Mouse (Mus musculus): Measurements from ENCODE around the gene Per1. TPM values are rescaled to one million over a fixed set of nuclear protein-coding genes. Genes with fewer than 3 reads are reported as not detected.
A peak's percentile ranks its signal among the peaks of the same experiment; 100 is the strongest.

Gene Per1
- polyA plus RNA-seq, 1 experiment from 2014 or later, result 10.5 TPM

DNA sequence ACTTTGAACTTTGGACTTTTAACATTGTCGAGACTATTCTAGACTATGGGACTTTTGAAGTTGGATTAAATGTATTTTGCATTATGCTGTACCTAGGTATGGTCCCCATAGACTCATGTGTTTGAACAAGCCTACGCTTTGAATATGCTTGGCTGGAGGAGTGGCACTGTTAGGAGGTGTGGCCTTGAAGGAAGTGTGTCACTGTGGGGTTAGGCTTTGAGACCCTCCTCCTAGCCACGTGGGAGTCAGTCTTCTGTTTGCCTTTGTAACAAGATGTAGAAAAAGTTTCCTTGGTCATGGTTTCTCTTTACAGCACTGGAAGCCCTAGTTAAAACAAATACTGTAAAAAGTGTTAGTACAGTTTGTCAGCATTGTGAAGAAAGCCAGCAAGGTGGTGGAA is 41.2 kb upstream of the Per1 start:
- Histone ChIP-seq H3K4me1 (ENCODE audit: control insufficient read depth, insufficient read depth, low read length) (peaks cover 4% of the 10 kb centered on the region; the same call in 1 of the 2 replicates), H3K4me3 (ENCODE audit: low read depth, low read length) (no peak overlapping the region), H3K4me2 (replicated peaks; ENCODE audit: low read depth, low read length) (no peak overlapping the region), H3K9ac (replicated peaks; ENCODE audit: low read depth, low read length) (no peak overlapping the region), H3K27me3 (ENCODE audit: control insufficient read depth, insufficient read depth, low read length) (no peaks in the 10 kb centered on the region), H3K27ac (ENCODE audit: low read length) (no peak overlapping the region), H3K36me3 (ENCODE audit: control insufficient read depth, insufficient read depth, low read length) (peaks cover 15% of the 10 kb centered on the region), H3K9me3 (ENCODE audit: control insufficient read depth, low read depth, low read length) (no peaks in the 10 kb centered on the region)
- 63% methylated on average over 3 of the region's 3 CpGs for WGBS
- no peak for ATAC-seq (ENCODE audit: insufficient number of reproducible peaks, insufficient read depth, low FRiP score, low read depth)

DNA sequence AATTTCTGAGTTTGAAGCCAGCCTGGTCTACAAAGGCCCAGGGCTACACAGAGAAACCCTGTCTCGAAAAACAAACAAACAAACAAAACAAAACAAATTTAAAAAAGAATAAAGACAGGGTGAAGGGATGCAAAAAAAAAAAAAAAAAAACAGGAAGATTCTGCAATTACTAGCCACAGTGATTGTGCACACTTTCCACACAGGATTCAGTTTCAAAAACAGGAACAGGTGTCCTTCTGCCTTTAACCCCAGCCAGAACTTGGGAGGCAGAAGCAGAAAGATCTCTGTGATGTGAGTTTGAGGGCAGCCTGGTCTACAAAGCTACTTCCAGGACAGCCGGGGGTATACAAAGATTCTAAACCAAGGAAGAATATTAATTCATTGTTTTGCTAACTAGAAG is 36.8 kb upstream of the Per1 start:
- Histone ChIP-seq H3K9me3 (ENCODE audit: control insufficient read depth, low read depth, low read length) (no peaks in the 10 kb centered on the region), H3K9ac (replicated peaks; ENCODE audit: low read depth, low read length) (peak overlapping the region; percentile 55), H3K4me1 (ENCODE audit: control insufficient read depth, insufficient read depth, low read length) (peaks cover 15% of the 10 kb centered on the region), H3K4me3 (ENCODE audit: low read depth, low read length) (peak overlapping the region; percentile 88), H3K27me3 (ENCODE audit: control insufficient read depth, insufficient read depth, low read length) (no peaks in the 10 kb centered on the region), H3K36me3 (ENCODE audit: control insufficient read depth, insufficient read depth, low read length) (no peaks in the 10 kb centered on the region), H3K27ac (ENCODE audit: low read length) (peak overlapping the region; percentile 77; the same call in 1 of the 2 replicates), H3K4me2 (replicated peaks; ENCODE audit: low read depth, low read length) (peak overlapping the region; percentile 83)
- no peak for ATAC-seq (ENCODE audit: insufficient number of reproducible peaks, insufficient read depth, low FRiP score, low read depth)
- WGBS, result 76% methylated on average over 2 of the region's 2 CpGs

DNA sequence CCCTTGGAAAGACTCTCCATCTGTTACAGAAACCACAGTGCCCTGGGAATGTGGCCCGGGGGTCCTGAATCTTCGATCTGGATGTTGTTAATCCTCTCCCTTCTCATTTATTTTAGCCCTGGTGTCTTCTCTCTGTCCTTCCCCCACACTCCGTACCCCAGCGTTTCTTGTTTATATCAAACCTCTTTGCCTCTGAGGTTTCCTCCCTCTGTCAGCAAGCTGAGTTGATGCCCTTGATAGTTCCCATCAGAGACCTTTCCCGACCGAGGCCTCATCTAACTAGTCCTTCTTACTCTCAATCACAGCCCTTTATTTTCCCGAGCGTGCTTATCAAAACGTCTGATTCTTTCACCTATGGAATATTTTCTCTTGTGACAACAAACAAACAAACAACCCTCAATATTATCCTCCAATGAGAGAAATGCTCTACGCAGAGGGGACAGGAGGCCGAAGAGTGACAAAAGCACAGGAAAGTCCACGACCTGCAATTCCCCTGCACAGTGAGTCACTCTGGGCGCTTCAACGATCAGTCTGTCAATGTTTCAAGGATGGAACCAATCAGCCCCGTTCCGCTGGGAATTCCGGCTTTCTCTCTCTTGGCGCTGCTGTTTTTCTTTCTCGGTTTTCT is 36.2 kb upstream of the Per1 start:
- no peaks in the 10 kb centered on the region for H3K36me3 ChIP-seq (ENCODE audit: control insufficient read depth, insufficient read depth, low read length)
- peak overlapping the region; percentile 83 for H3K4me2 ChIP-seq (replicated peaks; ENCODE audit: low read depth, low read length)
- H3K4me3 ChIP-seq (ENCODE audit: low read depth, low read length), result peak overlapping the region; percentile 88
- peak overlapping the region; percentile 77 for H3K27ac ChIP-seq (ENCODE audit: low read length)
- WGBS, result 1% methylated on average over 19 of the region's 19 CpGs
- no peaks in the 10 kb centered on the region for H3K9me3 ChIP-seq (ENCODE audit: control insufficient read depth, low read depth, low read length)
- ATAC-seq (ENCODE audit: insufficient number of reproducible peaks, insufficient read depth, low FRiP score, low read depth), result no peak
- H3K27me3 ChIP-seq (ENCODE audit: control insufficient read depth, insufficient read depth, low read length), result no peaks in the 10 kb centered on the region
- H3K9ac ChIP-seq (replicated peaks; ENCODE audit: low read depth, low read length), result peak overlapping the region; percentile 55
- H3K4me1 ChIP-seq (ENCODE audit: control insufficient read depth, insufficient read depth, low read length), result peaks cover 15% of the 10 kb centered on the region

DNA sequence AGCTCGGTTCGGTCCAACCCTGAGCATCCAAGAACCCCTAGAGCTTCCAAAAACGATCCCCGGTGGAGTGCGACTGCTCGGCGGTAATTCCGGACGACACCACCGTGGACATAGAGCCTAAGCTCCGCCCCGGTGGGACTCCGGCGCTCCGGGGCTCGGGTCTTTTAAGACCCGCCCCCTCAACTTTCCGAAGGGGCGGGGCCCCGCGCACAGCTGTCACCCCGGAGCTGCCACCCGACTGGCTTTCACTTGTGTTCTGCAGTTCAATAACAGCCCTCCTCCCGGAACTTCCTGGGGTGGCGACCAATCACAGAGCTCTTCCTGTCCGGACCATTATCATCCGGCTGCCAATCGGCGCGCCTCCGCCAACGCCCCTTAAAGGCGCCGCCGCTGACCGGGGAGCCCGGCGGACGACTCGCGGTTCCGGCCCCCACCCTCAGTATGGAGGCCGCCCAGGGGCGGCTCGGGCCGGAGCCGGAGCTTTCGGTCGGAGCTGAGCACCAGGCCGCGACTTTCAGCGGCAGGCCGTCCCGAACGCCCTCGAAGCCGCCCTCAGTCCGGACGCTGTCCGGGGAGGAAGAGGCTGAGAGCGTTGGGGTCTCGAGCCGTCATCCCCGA is 35.6 kb upstream of the Per1 start, which contains the start of gene Borcs6:
TSS of gene Borcs6 (plus strand) at position 361 of the 618 bp plus-strand sequence.
- H3K4me2 ChIP-seq (replicated peaks; ENCODE audit: low read depth, low read length), result peak within 1 kb of the TSS; percentile 94
- peaks cover 15% of the 10 kb centered on the region for H3K4me1 ChIP-seq (ENCODE audit: control insufficient read depth, insufficient read depth, low read length)
- no peaks in the 10 kb centered on the region for H3K36me3 ChIP-seq (ENCODE audit: control insufficient read depth, insufficient read depth, low read length)
- H3K27me3 ChIP-seq (ENCODE audit: control insufficient read depth, insufficient read depth, low read length), result no peaks in the 10 kb centered on the region
- peak within 1 kb of the TSS; percentile 88 for H3K4me3 ChIP-seq (ENCODE audit: low read depth, low read length)
- ATAC-seq (ENCODE audit: insufficient number of reproducible peaks, insufficient read depth, low FRiP score, low read depth), result peak; percentile 93
- peak within 1 kb of the TSS; percentile 77 for H3K9ac ChIP-seq (replicated peaks; ENCODE audit: low read depth, low read length)
- no peaks in the 10 kb centered on the region for H3K9me3 ChIP-seq (ENCODE audit: control insufficient read depth, low read depth, low read length)
- WGBS, result under 1% methylated on average over 62 of the region's 64 CpGs
- H3K27ac ChIP-seq (ENCODE audit: low read length), result peak within 1 kb of the TSS; percentile 83

DNA sequence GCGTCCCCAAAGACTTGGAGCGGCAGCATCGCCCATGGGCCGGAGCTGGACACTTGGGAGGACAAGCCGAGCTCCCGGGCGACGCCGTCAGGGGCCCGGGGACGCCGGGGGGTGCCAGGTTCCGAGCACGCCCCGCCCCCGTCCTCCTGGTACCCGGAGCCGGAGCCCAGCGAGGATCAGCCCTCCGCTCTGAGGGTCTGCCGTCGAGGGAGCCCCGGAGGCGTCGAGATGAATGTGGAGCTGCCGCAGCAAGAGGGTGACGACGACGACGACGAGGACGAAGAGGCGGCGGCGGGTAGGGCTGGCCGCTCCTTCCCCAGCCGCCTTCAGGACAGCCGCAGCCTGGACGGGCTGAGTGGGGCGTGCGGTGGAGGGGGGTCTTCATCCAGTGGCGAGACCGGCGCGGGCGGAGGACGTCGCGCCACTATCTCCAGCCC is 35.0 kb upstream of the Per1 start:
- H3K4me3 ChIP-seq (ENCODE audit: low read depth, low read length), result peak overlapping the region; percentile 88
- H3K9me3 ChIP-seq (ENCODE audit: control insufficient read depth, low read depth, low read length), result no peaks in the 10 kb centered on the region
- H3K36me3 ChIP-seq (ENCODE audit: control insufficient read depth, insufficient read depth, low read length), result no peaks in the 10 kb centered on the region
- H3K4me2 ChIP-seq (replicated peaks; ENCODE audit: low read depth, low read length), result peak overlapping the region; percentile 94
- WGBS, result under 1% methylated on average over 49 of the region's 49 CpGs
- H3K27ac ChIP-seq (ENCODE audit: low read length), result peak overlapping the region; percentile 83
- H3K27me3 ChIP-seq (ENCODE audit: control insufficient read depth, insufficient read depth, low read length), result no peaks in the 10 kb centered on the region
- H3K9ac ChIP-seq (replicated peaks; ENCODE audit: low read depth, low read length), result peak overlapping the region; percentile 77
- ATAC-seq (ENCODE audit: insufficient number of reproducible peaks, insufficient read depth, low FRiP score, low read depth), result peak; percentile 3; the same call in 1 of the 2 replicates
- H3K4me1 ChIP-seq (ENCODE audit: control insufficient read depth, insufficient read depth, low read length), result peaks cover 15% of the 10 kb centered on the region

DNA sequence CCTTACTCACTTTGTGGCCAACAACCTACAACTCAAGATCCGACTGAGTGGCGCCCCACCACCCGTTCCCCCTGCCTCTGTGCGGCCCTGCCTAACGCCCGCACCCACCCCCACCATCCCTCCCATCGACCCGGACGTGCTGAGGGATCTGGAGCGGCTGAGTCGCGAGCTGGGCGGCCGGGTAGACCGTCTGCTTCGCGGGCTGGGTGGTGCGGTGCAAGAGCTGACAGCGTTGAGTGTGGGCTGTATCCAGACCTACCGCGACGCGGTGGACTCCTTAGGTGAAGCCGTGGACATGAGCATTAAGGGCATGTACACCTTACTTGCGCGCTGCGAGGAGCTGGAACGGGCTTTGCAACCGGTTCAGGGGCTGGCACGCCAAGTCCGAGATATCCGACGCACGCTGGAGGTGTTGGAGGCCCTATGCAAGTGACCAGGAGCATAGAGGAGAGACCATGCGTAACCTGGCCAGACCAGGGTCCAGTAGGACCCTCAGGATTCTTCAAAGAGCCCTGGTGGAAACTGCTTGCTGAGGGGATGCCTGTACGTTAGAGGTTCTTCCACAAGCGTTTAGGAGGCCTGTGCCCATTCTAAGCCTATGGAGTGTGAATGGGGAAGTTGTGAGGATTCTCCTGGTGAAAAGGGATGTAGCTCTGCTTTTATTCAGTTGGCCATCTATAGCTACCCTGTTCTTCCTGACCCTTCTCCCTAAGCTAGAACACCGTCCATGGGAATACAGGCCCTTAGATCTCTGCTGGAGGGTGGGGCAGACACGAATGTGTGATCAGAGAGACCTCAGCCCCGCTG is 34.4 kb upstream of the Per1 start:
- H3K4me3 ChIP-seq (ENCODE audit: low read depth, low read length), result peak overlapping the region; percentile 88
- ATAC-seq (ENCODE audit: insufficient number of reproducible peaks, insufficient read depth, low FRiP score, low read depth), result no peak

DNA sequence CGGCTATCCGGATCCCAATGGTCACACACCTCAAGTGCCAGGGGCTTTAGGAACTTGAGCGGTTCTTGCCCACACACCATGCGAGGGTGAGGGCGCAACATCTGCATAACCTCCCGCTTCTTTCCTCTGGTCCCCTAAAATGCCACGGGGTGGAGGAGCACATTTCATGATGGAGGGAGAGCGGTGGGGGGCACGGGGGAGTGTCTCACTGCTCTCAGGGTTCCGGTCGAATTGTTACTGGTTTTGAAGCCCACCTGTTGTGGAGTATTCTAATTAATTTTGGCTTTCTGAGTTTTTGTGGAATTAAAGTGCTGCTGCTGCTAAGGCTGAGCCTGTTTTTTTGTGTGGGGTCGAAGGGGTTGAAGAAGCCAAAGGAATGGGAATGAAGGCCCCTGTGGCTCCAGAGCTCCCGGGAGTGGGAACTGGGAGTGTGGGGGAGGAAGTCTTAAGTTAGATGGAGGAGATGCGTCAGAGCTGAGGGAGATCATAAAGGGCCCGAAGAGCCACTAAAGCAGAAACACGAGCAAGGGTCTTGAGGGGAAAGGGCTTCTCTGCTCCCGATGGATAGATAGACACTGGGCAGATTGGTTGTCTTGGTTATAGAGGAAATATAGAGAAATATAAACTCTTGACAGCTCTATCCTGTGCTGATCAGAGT is 33.6 kb upstream of the Per1 start:
- no peaks in the 10 kb centered on the region for H3K27me3 ChIP-seq (ENCODE audit: control insufficient read depth, insufficient read depth, low read length)
- peaks cover 15% of the 10 kb centered on the region for H3K4me1 ChIP-seq (ENCODE audit: control insufficient read depth, insufficient read depth, low read length)
- H3K27ac ChIP-seq (ENCODE audit: low read length), result no peak overlapping the region; the same call in 1 of the 2 replicates
- no peaks in the 10 kb centered on the region for H3K36me3 ChIP-seq (ENCODE audit: control insufficient read depth, insufficient read depth, low read length)
- peak overlapping the region; percentile 88 for H3K4me3 ChIP-seq (ENCODE audit: low read depth, low read length)
- no peak for ATAC-seq (ENCODE audit: insufficient number of reproducible peaks, insufficient read depth, low FRiP score, low read depth)
- no peaks in the 10 kb centered on the region for H3K9me3 ChIP-seq (ENCODE audit: control insufficient read depth, low read depth, low read length)
- peak overlapping the region; percentile 94 for H3K4me2 ChIP-seq (replicated peaks; ENCODE audit: low read depth, low read length)
- WGBS, result 16% methylated on average over 17 of the region's 17 CpGs
- H3K9ac ChIP-seq (replicated peaks; ENCODE audit: low read depth, low read length), result peak overlapping the region; percentile 77; the same call in 1 of the 2 replicates

More for the DNA sequence above, 34.4 kb upstream of the Per1 start:
- Histone ChIP-seq H3K4me2 (replicated peaks; ENCODE audit: low read depth, low read length) (peak overlapping the region; percentile 94), H3K36me3 (ENCODE audit: control insufficient read depth, insufficient read depth, low read length) (no peaks in the 10 kb centered on the region), H3K9ac (replicated peaks; ENCODE audit: low read depth, low read length) (peak overlapping the region; percentile 77), H3K27ac (ENCODE audit: low read length) (peak overlapping the region; percentile 83), H3K4me1 (ENCODE audit: control insufficient read depth, insufficient read depth, low read length) (peaks cover 15% of the 10 kb centered on the region), H3K9me3 (ENCODE audit: control insufficient read depth, low read depth, low read length) (no peaks in the 10 kb centered on the region), H3K27me3 (ENCODE audit: control insufficient read depth, insufficient read depth, low read length) (no peaks in the 10 kb centered on the region)
- WGBS, result 1% methylated on average over 40 of the region's 40 CpGs
